Mouse (Mus musculus) bone marrow macrophage, adult 2 months (primary cell): ENCODE measurements at regions not wholly inside any gene's neighbourhood (a gene's known extent, or its start where the extent isn't known, plus 50 kb on each side); places are given as distances from the start of the nearest gene placed in this dataset.
"Not testable (repeated sequence)": the region's sequence is repeated elsewhere in the genome, so short reads cannot be mapped to it uniquely, and the experiment has no call there.

ENCODE experiments used
- H3K27ac ChIP-seq: 2 replicates; pipeline ENCODE4 v1.5.1; 2012; ENCODE audit warnings: low read depth, low read length; ENCODE audit not compliant: insufficient read depth
- H3K4me1 ChIP-seq: 2 replicates; pipeline ENCODE4 v1.6.1; 2012; ENCODE audit warnings: low read length; ENCODE audit not compliant: control insufficient read depth, insufficient read depth
- H3K4me3 ChIP-seq: 2 replicates; pipeline ENCODE4 v1.5.1; 2012; ENCODE audit warnings: mild to moderate bottlenecking, low read length, moderate library complexity; ENCODE audit not compliant: insufficient read depth
- CTCF ChIP-seq: IDR thresholded peaks from 2 replicates; pipeline ENCODE4 v1.5.1; 2012; ENCODE audit warnings: low read depth, mild to moderate bottlenecking, low read length, moderate library complexity
- POLR2A ChIP-seq: IDR thresholded peaks from 2 replicates; pipeline ENCODE4 v1.6.1; 2012; ENCODE audit warnings: mild to moderate bottlenecking, low read depth, low read length, borderline replicate concordance

- Histone ChIP-seq H3K4me3 (no peak overlapping the region), H3K27ac (no peak overlapping the region), H3K4me1 (no peaks in the 10 kb centered on the region)
- TF ChIP-seq POLR2A, result no peak
- no peak for TF ChIP-seq CTCF
Observed at GRCm38 (mm10) chr4:105713956-105714355, 75.7 kb upstream of the Gm12728 start.

DNA sequence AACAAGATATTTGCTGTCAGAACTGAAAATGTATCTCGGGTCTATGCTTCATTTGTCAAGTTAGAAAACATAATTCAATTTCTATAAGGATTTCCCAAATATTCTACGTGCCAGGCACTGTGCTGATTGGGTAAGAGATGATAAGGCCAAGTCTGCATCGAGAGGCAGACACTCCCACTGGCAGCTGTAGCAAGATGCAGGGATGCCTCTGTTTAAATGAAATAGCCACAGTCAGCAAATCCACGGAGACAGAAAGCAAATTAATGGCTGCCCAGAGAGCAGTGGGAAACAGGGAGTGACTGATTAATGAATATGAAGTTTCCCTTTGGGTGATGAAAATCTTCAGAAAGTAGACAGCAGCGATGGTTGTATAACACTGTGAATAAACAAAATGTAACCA, 71.6 kb upstream of the Gm12728 start:
- H3K27ac ChIP-seq, result no peak overlapping the region
- TF ChIP-seq POLR2A (no peak), CTCF (no peak)
- no peaks in the 10 kb centered on the region for H3K4me1 ChIP-seq
- no peak overlapping the region for H3K4me3 ChIP-seq

DNA sequence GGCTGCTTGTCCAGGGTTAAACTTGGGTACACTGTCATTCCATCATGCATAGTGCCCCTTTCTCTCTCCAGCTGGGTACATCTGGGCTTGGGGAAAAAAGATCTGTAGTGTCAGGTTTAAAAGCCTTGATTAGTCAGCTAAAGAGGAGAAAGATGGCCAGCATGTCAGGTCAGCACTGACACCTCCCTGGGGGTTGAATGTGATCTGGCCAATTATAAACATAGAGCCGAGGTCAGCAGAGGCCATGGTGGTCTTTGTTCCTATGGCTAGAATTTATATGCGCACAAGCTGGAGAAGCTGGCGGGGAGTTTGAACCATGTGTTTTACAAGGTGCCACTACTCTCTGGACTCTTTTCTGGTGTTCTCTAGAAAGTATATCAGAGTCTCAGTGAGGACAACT, 61.0 kb upstream of the Gm12728 start:
- H3K27ac ChIP-seq, result no peak overlapping the region
- TF ChIP-seq POLR2A (no peak), CTCF (no peak)
- no peaks in the 10 kb centered on the region for H3K4me1 ChIP-seq
- no peak overlapping the region for H3K4me3 ChIP-seq

DNA sequence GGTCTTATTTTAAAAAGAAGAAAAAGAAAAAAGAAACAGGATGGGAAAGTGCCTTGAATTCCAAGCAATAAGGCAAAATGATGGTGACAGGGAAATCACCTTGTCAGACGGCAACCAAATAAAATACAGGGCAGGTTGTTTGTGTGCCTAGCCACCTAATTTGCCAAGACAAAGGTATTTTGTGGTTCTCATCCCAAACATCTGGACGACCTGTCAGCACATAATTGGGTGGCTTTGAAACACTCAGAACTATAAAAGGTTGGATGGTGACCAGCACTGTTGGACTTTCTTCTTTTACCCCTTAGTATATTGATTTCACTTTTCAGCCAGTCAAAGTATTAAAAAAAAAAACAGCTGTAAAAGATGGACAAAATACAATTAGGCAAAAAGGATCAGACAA, 58.8 kb upstream of the Gm12728 start:
- TF ChIP-seq POLR2A, result no peak
- TF ChIP-seq CTCF, result no peak
- H3K4me1 ChIP-seq, result no peaks in the 10 kb centered on the region
- no peak overlapping the region for H3K4me3 ChIP-seq
- no peak overlapping the region for H3K27ac ChIP-seq

DNA sequence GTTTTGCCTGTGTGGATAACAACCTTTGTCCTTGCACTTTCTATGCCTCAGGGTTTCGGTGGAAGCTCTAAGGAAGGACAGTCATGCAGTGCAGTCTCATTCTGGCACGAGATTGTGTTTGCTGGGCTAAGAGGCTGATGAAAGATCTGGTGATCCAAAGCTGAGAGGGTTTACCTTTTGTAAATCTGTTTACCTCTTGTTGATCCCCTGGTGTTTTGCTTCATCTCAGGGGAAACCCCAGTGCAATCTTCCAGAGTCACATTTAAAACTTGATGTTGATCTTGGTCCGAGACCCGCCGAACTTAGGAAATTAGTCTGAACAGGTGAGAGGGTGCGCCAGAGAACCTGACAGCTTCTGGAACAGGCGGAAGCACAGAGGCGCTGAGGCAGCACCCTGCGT, 54.6 kb upstream of the Gm12728 start:
- H3K4me1 ChIP-seq, H3K27ac ChIP-seq, H3K4me3 ChIP-seq: not testable (repeated sequence)
